16 mouse cellular contexts compared by ENCODE assay signal in genomic region chr5:134883077-134883476, GRCm38 (mm10). TPM values are rescaled to one million over a fixed set of nuclear protein-coding genes. Genes with fewer than 3 reads are reported as not detected.
DNase-seq lines count a peak whose midpoint lies in the region; ATAC-seq and TF ChIP-seq lines count a peak whose summit lies in the region.
"Had no signal": no experiment of that assay in that cellular context is flagged by ENCODE, and none has a peak within 500 bp of the region (broad histone marks: within the 10 kb centered on the region; RNA-seq: fewer than 3 reads in every experiment).

No protein-coding gene starts in this region.

- H3K9me3 ChIP-seq in stomach, embryonic 16.5 days (replicated peaks; ENCODE audit: control insufficient read depth, low read length), result no peaks in the 10 kb centered on the region; the same call in 1 of the 2 replicates
- H3K9me3 ChIP-seq: G1E had no signal

- intact Hi-C loops in gastrocnemius, adult 2 months (cut with DNase I), result no loop called here
- intact Hi-C loops in heart, postnatal 10 days (cut with DNase I), result no loop called here

- no peak overlapping the region for H3K9ac ChIP-seq in stomach, embryonic 16.5 days (ENCODE audit: low read length)
- H3K9ac ChIP-seq: embryonic facial prominence, embryonic 13.5 days; neural tube, embryonic 12.5 days had no signal

- WGBS in stomach, embryonic 16.5 days, result 46% methylated on average over 3 of the region's 3 CpGs

- H3K27ac ChIP-seq in gastrocnemius, adult 2 months, result peak overlapping the region; percentile 75
- H3K27ac ChIP-seq in stomach, embryonic 16.5 days (ENCODE audit: low read length), result no peak overlapping the region; the same call in 1 of the 2 replicates
- H3K27ac ChIP-seq: embryonic facial prominence, embryonic 13.5 days; neural tube, embryonic 12.5 days had no signal

- peak; percentile 59 for ATAC-seq in stomach, embryonic 16.5 days (ENCODE audit: insufficient read depth, low FRiP score)
- ATAC-seq: forebrain, embryonic 14.5 days had no signal

- TF ChIP-seq CTCF in gastrocnemius, adult 2 months (IDR thresholded peaks at IDR 0.05), result no peak

- no peak overlapping the region for H3K4me2 ChIP-seq in stomach, embryonic 16.5 days (ENCODE audit: low read depth, low read length)
- H3K4me2 ChIP-seq: embryonic facial prominence, embryonic 13.5 days; liver, embryonic 11.5 days; neural tube, embryonic 12.5 days had no signal

- H3K4me3 ChIP-seq in gastrocnemius, adult 2 months, result no peak overlapping the region
- H3K4me3 ChIP-seq in stomach, embryonic 16.5 days (replicated peaks; ENCODE audit: low read length), result no peak overlapping the region
- H3K4me3 ChIP-seq: embryonic facial prominence, embryonic 13.5 days; neural tube, embryonic 12.5 days had no signal

- peak; percentile 72 for DNase-seq in gastrocnemius, adult 2 months
- no peak for DNase-seq in gastrocnemius, adult 8-10 months (ENCODE audit: low spot score in 2 of 2)
- peak; percentile 16 for DNase-seq in ovary, postnatal 36 days (ENCODE audit: low spot score)
- no peak for DNase-seq in ovary, postnatal 14 days (ENCODE audit: low spot score)
- peak; percentile 60 to 66 for DNase-seq in heart, postnatal 10 days
- DNase-seq in thymus, postnatal 14 days, result no peak
- DNase-seq in adrenal gland, postnatal 10 days, result no peak

- H3K36me3 ChIP-seq in stomach, embryonic 16.5 days (ENCODE audit: control insufficient read depth, insufficient read depth, low read length), result no peaks in the 10 kb centered on the region
- H3K36me3 ChIP-seq: embryonic facial prominence, embryonic 13.5 days; G1E; neural tube, embryonic 12.5 days had no signal

- no peaks in the 10 kb centered on the region for H3K27me3 ChIP-seq in stomach, embryonic 16.5 days (ENCODE audit: control insufficient read depth, insufficient read depth, low read length)
- H3K27me3 ChIP-seq: embryonic facial prominence, embryonic 13.5 days; neural tube, embryonic 12.5 days had no signal

- 0 out of 2 replicates have a peak, but pooled peaks cover 2% of the 10 kb centered on the region for H3K4me1 ChIP-seq in stomach, embryonic 16.5 days (ENCODE audit: control insufficient read depth, insufficient read depth, low read length)
- H3K4me1 ChIP-seq: neural tube, embryonic 12.5 days had no signal

RNA-seq across cellular contexts. Expression of gene Tmem270, which starts 23.5 kb away (rescaled TPM):
- total RNA-seq in gastrocnemius, adult 2 months (2021), result not detected
- total RNA-seq in gastrocnemius, adult 8-10 months (2022), result not detected
- not detected for total RNA-seq in heart, postnatal 10 days (2021)
- not detected in 2 replicates for polyA plus RNA-seq in stomach, embryonic 16.5 days (2015; fragmentation: Nextera tagmentation; extraction: Ambion mirVana)
- not detected for total RNA-seq in adrenal gland, postnatal 10 days (2021)
- total RNA-seq: G1E; hematopoietic stem cell, adult 5-6 weeks; left cerebral cortex, adult 18-20 months had no signal
- polyA plus RNA-seq: embryonic facial prominence, embryonic 13.5 days; forebrain, embryonic 14.5 days; G1E; kidney, embryonic 16.5 days; liver, embryonic 11.5 days; neural tube, embryonic 12.5 days had no signal

RNA-seq across cellular contexts. Expression of gene Cldn13, which starts 32.2 kb away (rescaled TPM):
- not detected for total RNA-seq in gastrocnemius, adult 2 months (2021)
- total RNA-seq in gastrocnemius, adult 8-10 months (2022), result not detected
- total RNA-seq in heart, postnatal 10 days (2021), result not detected
- 8.6 and 13.5 TPM in 2 replicates for polyA plus RNA-seq in stomach, embryonic 16.5 days (2015; fragmentation: Nextera tagmentation; extraction: Ambion mirVana)
- total RNA-seq in adrenal gland, postnatal 10 days (2021), result 1 to 10 TPM in 1 of 2 experiments, under 1 TPM in 1; 0.75 to 3.3 TPM
- total RNA-seq: left cerebral cortex, adult 18-20 months had no signal
- polyA plus RNA-seq: G1E had no signal

RNA-seq across cellular contexts. Expression of gene Mettl27, which starts 49.1 kb away (rescaled TPM):
- 1 to 10 TPM; 4.2 to 4.6 TPM for total RNA-seq in gastrocnemius, adult 2 months (2021)
- 1 to 10 TPM; 3.8 to 6.1 (median 4.4) TPM for total RNA-seq in gastrocnemius, adult 8-10 months (2022)
- 1 to 10 TPM; 7.0 to 7.4 TPM for total RNA-seq in heart, postnatal 10 days (2021)
- polyA plus RNA-seq in stomach, embryonic 16.5 days (2015; fragmentation: Nextera tagmentation; extraction: Ambion mirVana), result 14.1 and 14.8 TPM in 2 replicates
- 10 to 100 TPM; 23.6 to 24.2 TPM for total RNA-seq in adrenal gland, postnatal 10 days (2021)

Comparison
In these comparisons a context has a peak if more than half of its experiments do, and no peak if none do; other contexts are left out.
1. DNase-seq: peak in gastrocnemius, adult 2 months (single experiment), ovary, postnatal 36 days (single experiment) and heart, postnatal 10 days (2 of 2); none in gastrocnemius, adult 8-10 months (0 of 2), ovary, postnatal 14 days (single experiment), thymus, postnatal 14 days (single experiment) and adrenal gland, postnatal 10 days (single experiment).